Mouse (Mus musculus): ENCODE results near the gene Wwox.

The Wwox gene

DNA sequence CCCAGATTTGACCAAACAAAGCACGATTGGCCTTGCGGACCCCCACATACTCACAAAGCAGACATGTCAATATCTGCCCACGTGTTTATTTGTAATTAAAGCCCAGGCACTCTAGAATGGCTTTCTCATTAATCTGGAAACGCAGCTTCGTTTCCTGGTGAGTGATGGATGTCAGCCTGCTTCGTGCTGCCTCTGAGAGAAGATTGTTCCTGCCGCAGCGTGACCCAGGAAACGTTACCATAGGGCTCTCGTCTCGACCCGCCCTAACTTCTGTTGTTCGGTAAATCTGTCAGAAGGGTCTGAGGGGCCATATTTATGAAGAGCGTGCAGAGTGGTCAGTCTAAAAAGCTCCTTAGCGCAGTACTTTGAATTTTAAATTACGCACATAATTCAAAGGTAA, 164.9 kb downstream of the Wwox start:
- DNase-seq = no peak

- no peak for DNase-seq
These were observed 166.2 kb downstream of the Wwox start for GRCm38 (mm10) chr8:114605651-114606050.

DNA sequence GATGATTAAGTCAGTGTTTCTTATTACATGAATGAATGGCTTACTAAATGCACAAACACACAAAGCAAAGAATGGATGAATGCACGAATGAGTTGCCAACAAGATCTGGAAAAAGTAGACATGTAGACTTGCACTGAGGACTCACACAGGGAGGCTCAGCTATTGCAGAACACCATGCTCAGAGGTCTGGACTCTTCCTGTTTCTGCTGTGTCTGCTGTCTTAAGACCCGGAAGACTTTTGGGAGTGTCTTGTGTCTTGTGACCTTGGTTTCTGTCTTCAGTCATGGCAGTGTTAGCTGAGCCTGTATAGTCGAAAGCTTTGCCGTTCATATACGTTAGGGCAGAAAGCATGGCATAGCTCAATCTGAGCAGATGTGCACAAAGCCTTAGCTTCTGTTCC, 169.9 kb downstream of the Wwox start:
- DNase-seq = no peak

GRCm38 (mm10) chr8:114611075-114611474, 171.6 kb downstream of the Wwox start:
- DNase-seq = no peak

GRCm38 (mm10) chr8:114612091-114612490, 172.6 kb downstream of the Wwox start:
- no peak for DNase-seq

DNA sequence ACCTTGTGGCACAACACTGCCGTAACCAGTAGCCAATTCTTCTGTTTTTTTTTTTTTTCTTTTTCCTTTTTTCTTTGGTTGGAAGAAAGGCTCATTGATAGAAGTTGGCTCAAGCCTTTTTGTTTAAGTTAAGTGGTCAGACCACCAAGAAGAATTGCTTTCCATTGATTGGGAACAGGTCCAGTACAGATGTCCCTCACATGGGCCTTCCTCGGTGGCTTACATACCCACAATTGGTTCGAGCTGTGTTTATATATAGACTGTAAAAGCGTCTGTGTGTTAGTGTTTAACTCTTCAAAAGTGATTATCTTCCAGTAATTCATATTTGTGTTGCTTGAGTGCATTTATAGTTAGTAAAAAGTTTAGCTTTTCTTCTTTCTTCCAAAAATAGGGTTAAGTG, 176.0 kb downstream of the Wwox start:
- no peak for DNase-seq

GRCm38 (mm10) chr8:114615908-114616307, 176.5 kb downstream of the Wwox start:
- DNase-seq = no peak

- no peak for DNase-seq
These were observed 179.6 kb downstream of the Wwox start for GRCm38 (mm10) chr8:114618908-114619508.

DNA sequence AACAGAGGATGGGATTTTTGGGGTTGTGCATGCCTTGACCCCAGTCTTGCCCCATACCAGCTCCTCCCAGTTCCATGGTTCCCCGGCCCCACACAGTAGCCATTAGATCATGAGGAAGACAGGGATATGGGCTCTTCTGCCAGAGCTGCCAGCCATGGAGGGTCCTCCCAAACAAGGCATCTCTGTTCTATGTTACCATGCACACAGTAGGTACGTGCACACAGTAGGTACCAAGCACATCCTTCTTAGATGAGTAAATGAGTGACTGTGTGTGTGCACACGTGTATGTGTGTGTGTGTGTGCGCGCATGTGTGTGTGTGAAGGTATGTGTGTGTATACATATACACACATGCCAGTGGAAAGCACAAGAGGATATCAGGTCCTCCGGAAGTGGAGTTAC, 185.9 kb downstream of the Wwox start:
- DNase-seq = no peak

- DNase-seq = no peak
These were observed 187.4 kb downstream of the Wwox start for GRCm38 (mm10) chr8:114626897-114627296.

- DNase-seq = no peak
These were observed 190.3 kb downstream of the Wwox start for GRCm38 (mm10) chr8:114629719-114630118.

- DNase-seq = no peak
These were observed 191.6 kb downstream of the Wwox start for GRCm38 (mm10) chr8:114631087-114631486.

DNA sequence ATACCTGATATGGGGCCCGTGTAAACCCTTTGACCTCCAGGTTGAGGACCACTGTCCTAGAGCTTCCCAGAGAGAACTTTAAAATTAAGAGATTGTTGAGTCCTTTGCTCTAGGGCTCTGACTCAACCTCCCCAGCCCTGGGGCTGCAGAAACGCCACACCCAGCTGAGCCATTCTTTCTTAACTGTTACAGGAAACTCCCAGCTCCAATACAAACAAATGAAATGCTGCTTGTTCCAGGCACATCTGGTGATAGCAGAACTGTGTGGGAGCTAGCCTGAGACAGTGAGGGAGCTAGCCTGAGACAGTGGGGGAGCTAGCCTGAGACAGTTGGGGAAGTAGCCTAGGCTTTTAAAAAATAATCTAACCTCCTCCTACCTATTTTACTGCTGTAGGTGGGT, 194.7 kb downstream of the Wwox start:
- DNase-seq = no peak

GRCm38 (mm10) chr8:114634669-114635410, 195.4 kb downstream of the Wwox start:
- peak; percentile 46 to 70 for DNase-seq

GRCm38 (mm10) chr8:114636376-114636775, 196.9 kb downstream of the Wwox start:
- no peak for DNase-seq

- no peak for DNase-seq
These were observed 202.4 kb downstream of the Wwox start for GRCm38 (mm10) chr8:114641809-114642208.

DNA sequence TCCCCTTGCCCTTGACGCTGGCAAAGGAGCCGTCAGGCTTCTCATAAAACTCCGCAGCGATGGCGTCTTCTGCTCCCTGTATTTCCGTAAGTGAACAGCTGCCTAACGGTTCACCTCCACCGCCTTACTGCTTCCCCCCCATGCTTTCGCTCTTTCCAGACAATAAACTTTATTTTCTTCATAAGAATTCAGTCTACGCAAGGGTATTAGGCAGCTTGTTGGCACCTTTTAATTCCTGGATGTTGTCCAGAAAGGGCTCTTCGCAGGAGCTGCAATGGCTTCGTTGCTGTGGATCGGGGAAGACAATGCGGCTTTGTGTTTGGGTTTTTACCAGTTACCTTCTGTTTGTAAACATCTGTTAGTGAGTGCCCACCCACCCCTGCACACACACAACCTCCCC, 211.3 kb downstream of the Wwox start:
- no peak for DNase-seq

- peak in 1 of 2 experiments; percentile 13 for DNase-seq
These were observed 218.3 kb downstream of the Wwox start for GRCm38 (mm10) chr8:114657789-114658188.

- no peak for DNase-seq
These were observed 219.0 kb downstream of the Wwox start for GRCm38 (mm10) chr8:114658475-114658874.

DNA sequence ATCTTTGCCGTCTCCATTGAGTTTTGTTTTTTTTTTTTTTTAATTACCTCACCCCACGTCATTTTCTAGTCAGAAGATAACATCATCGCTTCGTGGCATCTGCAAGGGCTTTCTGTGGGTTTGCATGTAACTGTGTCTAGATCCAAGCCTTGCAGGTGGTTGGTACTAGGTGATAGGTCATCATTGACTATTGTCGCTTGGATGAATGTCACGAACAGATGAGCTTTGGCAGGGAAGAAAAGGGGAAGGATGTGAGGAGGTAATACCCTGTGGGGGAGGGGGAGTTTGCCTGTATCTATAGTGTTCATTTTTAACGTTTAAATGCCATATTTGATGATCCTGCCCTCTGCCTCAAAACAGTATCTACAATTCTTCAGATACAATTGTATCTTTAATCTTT, 223.6 kb downstream of the Wwox start:
- DNase-seq = no peak

- DNase-seq = no peak
These were observed 226.1 kb downstream of the Wwox start for GRCm38 (mm10) chr8:114665521-114665920.

GRCm38 (mm10) chr8:114670801-114671200, 231.3 kb downstream of the Wwox start:
- no peak for DNase-seq

DNA sequence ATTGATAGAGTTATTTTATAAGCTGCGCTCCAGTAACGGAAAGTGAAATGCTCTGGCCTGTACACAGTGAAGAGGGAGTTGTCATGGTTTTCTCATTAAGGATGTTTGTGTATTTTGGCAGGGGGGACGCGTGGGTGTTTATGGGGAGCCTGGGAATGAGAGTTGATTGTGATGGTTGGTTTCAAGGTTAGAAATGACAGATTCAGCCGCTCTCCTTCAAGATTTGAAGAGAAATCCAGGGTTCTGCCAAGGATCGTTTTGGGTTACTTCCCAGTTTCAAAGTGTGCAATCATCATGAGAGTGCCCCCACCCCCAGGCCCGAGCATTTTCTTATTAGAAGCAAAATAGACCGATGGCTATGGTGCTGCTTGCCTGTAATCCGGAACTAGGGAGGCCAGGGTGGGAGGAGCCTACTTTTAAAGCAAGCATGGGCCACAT, 231.8 kb downstream of the Wwox start:
- peak in 1 of 2 experiments; percentile 10 for DNase-seq

DNA sequence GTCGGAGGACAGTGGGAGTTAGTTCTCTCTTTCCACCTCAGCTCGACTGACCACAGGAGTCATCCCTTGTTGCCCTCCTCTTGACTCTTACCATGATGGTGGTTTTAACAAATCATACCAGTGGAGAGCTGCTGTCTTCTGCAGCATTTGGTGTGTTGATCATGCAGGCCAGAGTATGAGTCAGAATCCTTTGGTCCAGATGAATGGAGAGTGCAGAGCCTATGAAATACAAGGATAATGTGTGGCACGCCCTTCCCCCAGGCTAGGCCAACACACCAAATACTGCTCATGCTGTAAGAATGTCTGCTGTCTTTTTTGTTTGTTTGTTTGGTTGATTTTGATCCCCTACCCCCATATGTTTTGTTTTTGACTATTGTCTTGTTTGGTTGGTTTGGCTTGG, 234.0 kb downstream of the Wwox start:
- no peak for DNase-seq

DNA sequence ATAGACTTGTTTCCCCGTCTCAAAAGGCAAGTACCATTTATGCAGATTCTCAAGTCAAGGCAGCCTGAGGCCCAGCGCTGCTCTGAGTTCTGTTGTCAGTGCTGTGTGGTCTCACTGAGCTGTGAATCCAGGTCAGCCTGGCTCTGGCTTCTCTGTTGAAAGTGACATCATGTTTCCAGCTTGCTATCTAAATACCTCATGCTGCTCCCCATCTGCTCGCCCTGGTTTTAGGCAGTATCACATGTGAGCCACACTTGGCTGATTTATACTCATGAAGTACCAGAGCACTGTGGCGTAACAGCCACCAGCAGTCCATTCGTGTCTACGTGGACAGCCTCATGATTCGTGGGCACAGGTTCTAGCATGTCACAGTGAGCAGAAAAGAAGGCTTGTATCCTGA, 235.7 kb downstream of the Wwox start:
- DNase-seq = no peak

All from kidney, postnatal 25 days (tissue).